Mouse (Mus musculus) kidney, postnatal 10 days (tissue): ENCODE data around the gene Phf20.
"Not testable (repeated sequence)": the region's sequence is repeated elsewhere in the genome, so short reads cannot be mapped to it uniquely, and the experiment has no call there.

Experiments used
- DNase-seq: peaks from one replicate; pipeline ENCODE4 v3.0.0; 2021; ENCODE audit warnings: mixed read lengths

Gene Phf20

DNA sequence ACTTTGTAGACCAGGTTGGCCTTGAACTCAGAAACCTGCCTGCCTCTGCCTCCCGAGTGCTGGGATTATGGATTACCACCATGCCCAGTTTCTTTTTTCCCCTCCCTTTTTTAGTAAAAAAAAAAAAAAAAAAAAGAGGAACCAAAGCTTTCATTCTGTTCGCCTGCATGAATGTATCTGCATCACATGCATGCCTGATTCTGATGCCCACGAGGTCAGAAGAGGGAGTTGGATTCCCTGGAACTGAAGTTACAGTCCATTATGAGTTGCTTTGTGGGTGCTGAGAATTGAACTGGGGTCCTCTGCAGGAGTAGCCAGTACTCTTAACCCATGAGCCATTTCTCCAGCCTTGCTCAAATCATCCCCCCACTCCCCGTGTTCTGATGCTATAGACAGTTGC is 5.2 kb downstream of the Phf20 start:
- DNase-seq: no peak

GRCm38 (mm10) chr2:156202848-156203437 is 6.7 kb downstream of the Phf20 start:
- DNase-seq: peak; percentile 77

DNA sequence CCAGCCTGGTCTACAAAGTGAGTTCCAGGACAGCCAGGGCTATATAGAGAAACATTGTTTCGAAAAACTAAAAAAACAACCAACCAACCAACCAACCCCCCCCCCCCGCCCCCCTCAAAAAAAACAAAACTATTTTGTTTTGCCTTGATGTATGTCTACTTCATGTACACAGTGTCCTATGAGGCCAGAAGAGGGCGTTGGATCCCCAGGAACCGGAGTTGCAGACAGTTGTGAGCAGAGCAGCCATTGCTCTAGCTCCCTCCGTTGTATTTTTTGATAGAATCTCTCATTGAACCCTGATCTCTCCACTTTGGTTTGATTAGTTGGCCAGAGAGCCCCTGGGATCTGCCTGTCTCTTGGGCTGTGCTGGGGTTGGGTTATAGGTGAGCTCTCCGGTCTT is 7.7 kb downstream of the Phf20 start:
- DNase-seq: peak; percentile 26

DNA sequence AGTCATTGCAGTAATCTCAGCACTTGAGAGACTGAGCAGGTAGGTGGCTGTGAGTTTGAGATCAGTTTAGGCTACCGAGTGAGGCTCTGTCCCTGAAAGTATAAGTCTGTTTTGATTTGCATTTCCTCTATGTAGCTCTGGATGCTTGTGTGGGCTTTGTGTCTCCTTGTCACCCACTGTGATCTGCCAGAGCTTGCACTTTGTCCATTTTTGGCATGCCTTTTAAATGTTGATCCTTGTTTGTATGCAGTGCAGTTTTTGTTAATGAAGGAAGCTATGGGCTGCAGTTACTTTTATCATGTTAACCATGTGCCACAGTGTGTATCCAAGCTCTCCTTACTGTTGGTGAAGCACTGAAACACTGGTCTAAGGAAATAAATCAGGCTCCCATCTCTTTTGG is 21.5 kb downstream of the Phf20 start:
- no peak for DNase-seq

- no peak for DNase-seq
These were observed 25.8 kb downstream of the Phf20 start for GRCm38 (mm10) chr2:156222100-156222499.

- no peak for DNase-seq
These were observed 27.8 kb downstream of the Phf20 start for GRCm38 (mm10) chr2:156224043-156224442.

DNA sequence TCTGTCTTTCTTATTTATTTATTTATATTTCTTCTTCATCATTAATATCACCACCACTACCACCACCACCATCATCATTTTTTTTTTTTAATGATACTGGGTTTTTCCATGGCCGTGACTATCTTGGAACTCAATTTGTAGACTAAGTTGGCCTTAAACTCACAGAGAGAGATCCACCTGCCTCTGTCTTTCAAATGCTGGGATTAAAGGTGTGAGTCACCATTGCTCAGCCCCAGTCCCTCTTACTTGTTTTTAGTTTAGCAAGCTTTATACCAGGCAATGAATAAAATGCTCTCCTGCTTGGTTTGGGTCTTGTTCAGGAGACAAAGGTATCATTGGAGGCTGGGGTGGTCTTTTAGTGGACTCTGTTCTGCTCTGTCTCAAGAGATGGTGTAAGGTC is 31.4 kb downstream of the Phf20 start:
- no peak for DNase-seq

GRCm38 (mm10) chr2:156229171-156229570 is 32.9 kb downstream of the Phf20 start:
- DNase-seq: no peak

GRCm38 (mm10) chr2:156231340-156231739 is 35.1 kb downstream of the Phf20 start:
- no peak for DNase-seq

GRCm38 (mm10) chr2:156233275-156233948 is 37.1 kb downstream of the Phf20 start:
- DNase-seq: no peak

DNA sequence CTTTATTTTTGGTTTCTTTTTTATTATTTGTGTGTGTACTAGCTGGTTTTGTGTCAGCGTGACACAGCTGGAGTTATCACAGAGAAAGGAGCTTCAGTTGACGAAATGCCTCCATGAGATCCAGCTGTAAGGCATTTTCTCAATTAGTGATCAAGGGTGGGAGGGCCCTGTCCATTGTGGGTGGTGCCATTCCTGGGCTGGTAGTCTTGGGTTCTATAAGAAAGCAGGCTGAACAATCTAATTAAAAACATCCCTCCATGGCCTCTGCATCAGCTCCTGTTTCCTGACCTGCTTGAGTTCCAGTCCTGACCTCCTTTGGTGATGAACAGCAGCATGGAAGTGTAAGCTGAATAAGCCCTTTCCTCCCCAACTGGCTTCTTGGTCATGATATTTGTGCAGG is 37.8 kb downstream of the Phf20 start:
- not testable (repeated sequence) for DNase-seq

DNA sequence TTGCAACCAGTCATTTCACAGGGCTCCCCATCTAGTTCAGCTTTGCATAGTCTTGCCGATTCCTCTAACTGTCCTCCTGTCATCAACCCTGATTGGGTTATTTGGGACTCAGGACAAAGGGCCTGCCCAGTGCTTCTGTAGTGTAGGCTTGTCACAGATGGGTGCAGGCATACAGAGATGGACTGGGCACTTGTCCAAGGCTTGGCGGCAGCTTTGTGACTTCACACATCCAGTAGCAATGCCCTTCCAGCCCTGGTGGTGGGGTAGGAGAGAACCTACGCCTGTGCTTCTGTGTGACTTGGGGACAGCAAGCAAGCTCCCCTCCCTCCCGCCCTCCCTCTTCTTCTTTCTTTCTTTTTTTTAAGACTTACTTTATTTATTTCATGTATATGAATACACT is 39.6 kb downstream of the Phf20 start:
- peak; percentile 56 for DNase-seq

DNA sequence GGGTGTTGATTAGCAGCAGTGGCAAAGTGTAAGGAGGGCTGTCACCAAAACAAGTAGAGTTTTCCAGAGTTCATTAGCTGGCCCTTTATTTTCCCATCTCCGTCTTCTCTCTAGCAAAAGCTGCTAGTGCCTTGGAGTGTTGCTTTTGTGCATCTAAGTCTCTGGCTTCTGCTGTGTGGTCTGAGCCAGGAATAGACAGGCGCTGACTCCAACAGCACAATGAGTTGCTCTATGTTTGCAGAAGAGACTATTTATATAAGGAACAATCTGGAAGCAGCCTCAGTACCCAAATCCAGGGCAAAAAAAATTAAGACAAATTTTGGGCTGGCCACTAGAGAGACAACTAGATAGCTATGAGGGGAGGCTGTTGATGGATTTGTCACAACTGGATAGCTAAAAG is 45.4 kb downstream of the Phf20 start:
- no peak for DNase-seq

GRCm38 (mm10) chr2:156243011-156243410 is 46.7 kb downstream of the Phf20 start:
- DNase-seq: no peak

DNA sequence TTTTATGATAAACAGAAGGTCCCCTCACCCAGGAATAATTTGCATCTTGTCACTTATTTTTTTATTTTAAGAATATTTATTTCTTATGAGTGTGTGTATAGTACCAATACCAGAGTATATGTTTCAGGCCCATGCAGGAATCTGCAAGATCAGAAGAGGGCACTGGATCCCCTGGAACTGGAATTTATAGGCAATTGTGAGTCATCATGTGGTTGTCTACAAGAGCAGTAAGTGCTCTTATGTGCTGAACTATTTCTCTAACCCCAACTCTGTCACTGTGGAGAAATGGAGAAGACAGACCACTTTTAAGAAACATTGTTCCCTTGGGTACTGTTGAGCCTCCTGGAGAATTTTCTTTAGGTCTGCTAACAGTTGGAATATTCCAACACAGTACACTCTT is 51.3 kb downstream of the Phf20 start:
- DNase-seq: no peak

- DNase-seq: no peak
These were observed 54.5 kb downstream of the Phf20 start for GRCm38 (mm10) chr2:156250761-156251160.

- DNase-seq: no peak
These were observed 55.0 kb downstream of the Phf20 start for GRCm38 (mm10) chr2:156251291-156251690.

DNA sequence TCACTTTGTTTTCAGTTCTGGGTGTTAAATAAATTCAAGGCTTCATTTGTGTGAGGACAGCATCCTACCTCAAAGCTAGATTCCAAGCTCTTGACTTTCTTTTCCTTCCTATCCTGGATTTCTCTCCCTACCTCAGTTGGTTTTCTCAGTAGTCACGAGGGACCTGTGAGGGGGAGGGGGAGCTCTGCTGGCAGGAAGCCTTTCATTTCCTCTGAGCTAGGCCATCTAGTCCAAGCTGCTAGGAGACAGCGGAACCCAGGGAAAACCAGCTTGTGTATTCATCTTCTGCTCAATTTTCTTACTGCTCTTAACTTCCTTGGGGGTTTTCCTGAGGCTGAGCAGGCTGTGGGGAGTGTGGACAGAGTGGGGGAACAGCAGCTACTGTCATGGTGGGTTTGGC is 60.8 kb downstream of the Phf20 start:
- DNase-seq: peak; percentile 81

DNA sequence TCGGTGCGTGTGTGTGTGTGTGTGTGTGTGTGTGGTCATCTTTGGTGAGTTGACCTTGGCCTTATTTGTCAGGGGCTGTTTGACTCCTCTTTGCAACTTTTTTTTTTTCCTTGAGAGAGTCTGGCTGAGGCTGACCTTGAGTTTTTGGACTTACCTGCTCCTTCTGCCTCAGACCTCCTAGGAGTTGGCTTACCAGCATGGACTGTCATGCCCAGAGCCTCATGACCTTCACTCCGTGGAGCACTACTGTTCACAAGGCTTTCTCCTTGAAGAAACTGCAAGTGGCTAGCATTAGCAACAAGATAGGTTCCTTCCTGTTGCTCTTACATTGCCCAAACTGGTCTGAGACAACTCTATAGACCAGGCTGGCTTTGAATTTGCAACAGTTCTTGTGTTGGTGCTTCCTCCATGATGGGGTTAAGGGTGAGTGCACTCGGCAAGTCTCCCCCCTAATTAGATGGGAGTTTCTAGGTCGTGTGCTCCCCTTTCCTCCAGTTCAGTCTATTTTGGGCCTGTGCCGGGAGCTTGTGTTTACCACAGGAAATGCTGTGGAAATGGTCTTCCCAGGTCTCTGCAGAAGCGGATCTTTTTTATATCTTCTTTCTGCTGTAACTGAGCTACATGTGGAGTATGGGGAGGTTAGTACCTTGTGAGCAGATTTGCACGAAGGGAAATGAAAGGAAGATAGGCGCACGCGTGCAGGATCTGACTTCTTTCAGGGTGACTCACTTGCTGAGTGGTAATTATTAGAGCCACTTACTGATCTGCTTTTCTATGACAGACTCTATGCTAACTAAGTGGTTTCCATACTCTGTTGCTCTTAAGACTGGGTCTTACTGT is 61.9 kb downstream of the Phf20 start:
- peak; percentile 55 for DNase-seq

DNA sequence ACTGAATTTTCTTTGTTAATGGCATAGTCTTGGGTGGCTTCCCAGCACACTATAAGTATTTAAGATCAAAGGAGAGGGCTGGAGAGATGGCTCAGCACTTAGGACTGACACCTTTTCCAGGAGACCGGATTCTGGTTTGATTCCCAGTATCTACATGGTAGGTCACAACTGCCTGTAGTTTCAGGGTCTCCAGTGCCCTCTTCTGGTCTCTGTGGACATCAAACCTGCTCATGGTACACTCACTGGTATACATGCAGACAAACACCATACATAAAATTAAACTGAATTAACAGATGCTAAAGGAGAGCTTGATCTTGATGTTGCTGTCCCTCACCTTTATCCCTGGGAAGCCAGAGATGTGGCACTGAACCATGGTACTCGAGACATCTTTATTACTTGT is 64.7 kb downstream of the Phf20 start:
- DNase-seq: peak; percentile 34

GRCm38 (mm10) chr2:156263204-156263893 is 67.1 kb downstream of the Phf20 start:
- DNase-seq: no peak

GRCm38 (mm10) chr2:156267636-156268035 is 71.4 kb downstream of the Phf20 start:
- no peak for DNase-seq

DNA sequence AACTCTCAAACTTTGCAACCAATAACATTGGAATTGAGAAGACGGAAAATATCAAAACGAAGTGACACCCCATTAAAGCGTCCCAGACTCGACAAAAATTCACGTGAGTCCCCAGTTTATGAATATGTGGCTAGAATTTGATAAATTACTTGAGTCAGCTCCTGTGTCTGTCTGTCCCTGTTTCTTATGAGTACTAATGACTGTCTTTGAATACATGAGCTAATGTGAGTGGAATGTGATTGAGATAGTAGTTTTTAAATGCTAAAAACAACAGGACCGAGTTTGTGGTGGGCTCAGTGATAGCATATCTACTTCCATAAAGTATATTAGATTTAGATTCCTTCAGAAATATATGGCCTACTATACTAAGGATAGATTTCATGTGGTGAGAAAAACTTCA is 76.3 kb downstream of the Phf20 start:
- DNase-seq: no peak
